Mouse (Mus musculus): Measurements from ENCODE around the gene Sema4c. TPM values are rescaled to one million over a fixed set of nuclear protein-coding genes. Genes with fewer than 3 reads are reported as not detected.

Gene Sema4c
- total RNA-seq, 1 experiment = 10.0 TPM

DNA sequence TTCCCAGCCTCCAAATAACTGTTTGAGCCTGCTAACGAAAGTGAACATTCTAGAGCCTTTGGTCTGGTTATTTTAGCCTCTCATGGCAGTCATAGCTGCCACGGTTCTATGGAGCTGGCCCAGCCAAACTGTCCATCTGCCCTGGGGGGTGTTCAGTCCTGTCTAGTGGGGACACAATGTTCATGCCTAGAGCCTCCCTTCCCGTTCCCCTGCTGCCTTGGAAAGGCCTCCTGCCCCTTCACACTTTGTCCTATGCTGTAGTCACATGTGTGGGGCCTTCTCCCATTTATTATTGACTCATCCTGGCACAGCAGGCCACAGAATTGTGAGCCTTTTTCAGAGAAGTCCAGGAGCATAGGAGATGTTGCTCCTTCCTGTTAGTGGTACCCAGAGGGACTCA is 39.9 kb downstream of the Sema4c start:
- Histone ChIP-seq H3K4me1 (ENCODE audit: control insufficient read depth in 2 of 2, insufficient read depth in 2 of 2, low read length in 2 of 2, poor library complexity in 1 of 2) (peaks cover 3 to 19% of the 10 kb centered on the region in 2 experiments; a peak in 3 of 4 replicates), H3K4me3 (ENCODE audit: insufficient read depth in 1 of 2, low read depth in 1 of 2, low read length in 2 of 2, poor library complexity in 1 of 2, severe bottlenecking in 1 of 2) (no peak overlapping the region), H3K9me3 (ENCODE audit: control insufficient read depth, insufficient read depth, low read depth, low read length) (no peaks in the 10 kb centered on the region), H3K36me3 (ENCODE audit: control insufficient read depth, insufficient read depth, low read length, poor library complexity, severe bottlenecking) (peaks cover 49% of the 10 kb centered on the region), H3K9ac (ENCODE audit: insufficient read depth, low read depth, low read length, poor library complexity, severe bottlenecking) (no peak overlapping the region), H3K27ac (ENCODE audit: insufficient read depth, low read depth, low read length, poor library complexity, severe bottlenecking) (no peak overlapping the region)
- TF ChIP-seq MAFK (IDR thresholded peaks at IDR 0.05; ENCODE audit: insufficient read depth, low read depth, low read length) (no peak), ZC3H11A (IDR thresholded peaks at IDR 0.05; ENCODE audit: borderline replicate concordance, low read depth, low read length) (no peak), ZNF384 (IDR thresholded peaks at IDR 0.05; ENCODE audit: low read depth, low read length) (no peak), CHD2 (IDR thresholded peaks at IDR 0.05; ENCODE audit: low read depth, low read length) (no peak), HCFC1 (IDR thresholded peaks at IDR 0.05; ENCODE audit: borderline replicate concordance, insufficient read depth, low read length) (no peak)
- no peak for DNase-seq (ENCODE audit: low read depth, low spot score)
- in situ Hi-C loops (cut with MboI; ENCODE audit: low sequenced_read_pairs in 2 of 2, unreplicated experiment in 2 of 2) = no loop called here

DNA sequence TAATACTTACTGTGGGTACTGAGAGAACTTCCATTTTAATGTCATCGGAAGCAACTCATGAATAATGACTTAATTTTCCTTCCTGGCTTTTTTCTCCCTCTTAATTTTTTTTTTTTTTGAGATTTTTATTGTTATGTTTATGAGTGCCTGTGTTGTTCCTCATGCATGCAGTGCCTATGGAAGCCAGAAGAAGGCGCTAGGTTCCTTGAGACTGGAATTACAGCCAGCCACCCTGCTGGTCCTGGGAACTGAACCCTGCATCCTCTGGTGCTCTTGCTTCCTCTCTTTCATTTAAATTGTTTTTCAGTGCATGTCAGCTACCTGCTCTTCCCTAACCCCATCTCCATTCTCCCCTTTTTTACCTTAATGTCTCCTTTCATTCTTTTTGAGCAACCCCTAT is 44.4 kb downstream of the Sema4c start:
- in situ Hi-C loops (cut with MboI; ENCODE audit: low sequenced_read_pairs in 2 of 2, unreplicated experiment in 2 of 2) = no loop called here
- H3K9ac ChIP-seq (ENCODE audit: insufficient read depth, low read depth, low read length, poor library complexity, severe bottlenecking) = no peak overlapping the region
- DNase-seq (ENCODE audit: low read depth, low spot score) = peak; percentile 54
- peaks cover 3 to 10% of the 10 kb centered on the region in 2 experiments; a peak in 3 of 4 replicates for H3K4me1 ChIP-seq (ENCODE audit: control insufficient read depth in 2 of 2, insufficient read depth in 2 of 2, low read length in 2 of 2, poor library complexity in 1 of 2)
- H3K4me3 ChIP-seq (ENCODE audit: insufficient read depth in 1 of 2, low read depth in 1 of 2, low read length in 2 of 2, poor library complexity in 1 of 2, severe bottlenecking in 1 of 2) = peak overlapping the region; percentile 8 to 80; a peak in 3 of 4 replicates
- H3K36me3 ChIP-seq (ENCODE audit: control insufficient read depth, insufficient read depth, low read length, poor library complexity, severe bottlenecking) = peaks cover 17% of the 10 kb centered on the region
- H3K9me3 ChIP-seq (ENCODE audit: control insufficient read depth, insufficient read depth, low read depth, low read length) = no peaks in the 10 kb centered on the region
- TF ChIP-seq MAFK (IDR thresholded peaks at IDR 0.05; ENCODE audit: insufficient read depth, low read depth, low read length) = no peak
- TF ChIP-seq ZNF384 (IDR thresholded peaks at IDR 0.05; ENCODE audit: low read depth, low read length) = peak; percentile 95
- no peak for TF ChIP-seq HCFC1 (IDR thresholded peaks at IDR 0.05; ENCODE audit: borderline replicate concordance, insufficient read depth, low read length)
- peak; percentile 30; the same call in 1 of the 2 replicates for TF ChIP-seq ZC3H11A (IDR thresholded peaks at IDR 0.05; ENCODE audit: borderline replicate concordance, low read depth, low read length)
- TF ChIP-seq CHD2 (IDR thresholded peaks at IDR 0.05; ENCODE audit: low read depth, low read length) = no peak
- H3K27ac ChIP-seq (ENCODE audit: insufficient read depth, low read depth, low read length, poor library complexity, severe bottlenecking) = no peak overlapping the region

DNA sequence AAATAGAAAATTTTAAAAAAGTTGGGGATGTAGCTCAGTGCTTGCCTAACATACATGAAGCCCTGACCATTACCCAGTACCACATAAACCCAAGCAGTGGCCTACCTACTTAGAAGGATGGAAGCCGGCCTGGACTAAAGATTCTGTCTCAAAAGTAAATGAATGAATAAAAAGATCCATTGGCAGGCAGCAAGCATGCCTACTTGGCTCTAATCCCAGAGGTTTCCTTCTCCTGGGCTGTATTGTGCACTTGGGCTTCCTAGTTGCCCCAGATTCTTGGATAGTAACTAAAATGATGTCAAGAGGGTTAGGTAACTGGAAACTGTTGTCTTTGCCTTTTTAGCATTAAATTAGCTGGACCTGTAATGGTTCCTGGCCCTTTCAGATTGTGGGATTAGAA is 44.8 kb downstream of the Sema4c start:
- no peak overlapping the region for H3K27ac ChIP-seq (ENCODE audit: insufficient read depth, low read depth, low read length, poor library complexity, severe bottlenecking)
- H3K9ac ChIP-seq (ENCODE audit: insufficient read depth, low read depth, low read length, poor library complexity, severe bottlenecking) = peak overlapping the region; percentile 75; the same call in 1 of the 2 replicates
- peaks cover 17% of the 10 kb centered on the region for H3K36me3 ChIP-seq (ENCODE audit: control insufficient read depth, insufficient read depth, low read length, poor library complexity, severe bottlenecking)
- no peak for DNase-seq (ENCODE audit: low read depth, low spot score)
- no peaks in the 10 kb centered on the region for H3K9me3 ChIP-seq (ENCODE audit: control insufficient read depth, insufficient read depth, low read depth, low read length)
- no peak for TF ChIP-seq ZNF384 (IDR thresholded peaks at IDR 0.05; ENCODE audit: low read depth, low read length)
- TF ChIP-seq CHD2 (IDR thresholded peaks at IDR 0.05; ENCODE audit: low read depth, low read length) = no peak
- in situ Hi-C loops (cut with MboI; ENCODE audit: low sequenced_read_pairs in 2 of 2, unreplicated experiment in 2 of 2) = no loop called here
- H3K4me3 ChIP-seq (ENCODE audit: insufficient read depth in 1 of 2, low read depth in 1 of 2, low read length in 2 of 2, poor library complexity in 1 of 2, severe bottlenecking in 1 of 2) = peak overlapping the region; percentile 80 to 90
- H3K4me1 ChIP-seq (ENCODE audit: control insufficient read depth in 2 of 2, insufficient read depth in 2 of 2, low read length in 2 of 2, poor library complexity in 1 of 2) = peaks cover 3 to 7% of the 10 kb centered on the region in 2 experiments; a peak in 3 of 4 replicates

DNA sequence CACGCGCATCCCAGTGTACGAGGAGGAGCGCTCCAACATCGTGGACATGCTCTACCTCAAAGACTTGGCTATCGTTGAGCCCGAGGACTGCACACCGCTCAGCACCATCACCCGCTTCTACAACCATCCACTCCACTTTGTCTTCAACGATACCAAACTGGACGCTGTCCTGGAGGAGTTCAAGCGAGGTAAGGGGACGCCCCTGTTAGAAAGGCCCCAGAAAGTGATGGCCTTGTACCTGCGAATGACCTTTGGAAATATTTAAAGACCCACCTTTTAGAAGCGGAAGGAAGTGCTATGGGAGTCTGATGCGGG is 45.2 kb downstream of the Sema4c start:
- Histone ChIP-seq H3K9me3 (ENCODE audit: control insufficient read depth, insufficient read depth, low read depth, low read length) (no peaks in the 10 kb centered on the region), H3K4me1 (ENCODE audit: control insufficient read depth in 2 of 2, insufficient read depth in 2 of 2, low read length in 2 of 2, poor library complexity in 1 of 2) (peaks cover 3 to 5% of the 10 kb centered on the region in 2 experiments; a peak in 3 of 4 replicates), H3K36me3 (ENCODE audit: control insufficient read depth, insufficient read depth, low read length, poor library complexity, severe bottlenecking) (peaks cover 17% of the 10 kb centered on the region), H3K9ac (ENCODE audit: insufficient read depth, low read depth, low read length, poor library complexity, severe bottlenecking) (peak overlapping the region; percentile 75), H3K4me3 (ENCODE audit: insufficient read depth in 1 of 2, low read depth in 1 of 2, low read length in 2 of 2, poor library complexity in 1 of 2, severe bottlenecking in 1 of 2) (peak overlapping the region; percentile 80 to 90), H3K27ac (ENCODE audit: insufficient read depth, low read depth, low read length, poor library complexity, severe bottlenecking) (no peak overlapping the region)
- DNase-seq (ENCODE audit: low read depth, low spot score) = no peak
- no peak for TF ChIP-seq HCFC1 (IDR thresholded peaks at IDR 0.05; ENCODE audit: borderline replicate concordance, insufficient read depth, low read length)
- no peak for TF ChIP-seq MAFK (IDR thresholded peaks at IDR 0.05; ENCODE audit: insufficient read depth, low read depth, low read length)
- no peak for TF ChIP-seq ZNF384 (IDR thresholded peaks at IDR 0.05; ENCODE audit: low read depth, low read length)
- no peak for TF ChIP-seq ZC3H11A (IDR thresholded peaks at IDR 0.05; ENCODE audit: borderline replicate concordance, low read depth, low read length)
- no peak for TF ChIP-seq CHD2 (IDR thresholded peaks at IDR 0.05; ENCODE audit: low read depth, low read length)
- in situ Hi-C loops (cut with MboI; ENCODE audit: low sequenced_read_pairs in 2 of 2, unreplicated experiment in 2 of 2) = no loop called here
